In genomic region chr19:42079006-42079405, GRCm38 (mm10) we compare ENCODE assay signal across 2 mouse cellular contexts.
TF ChIP-seq lines count a peak whose summit lies in the region.

No protein-coding gene starts in this region.

TF ChIP-seq in MEL, 35 proteins besides CTCF, POLR2A, EP300 and RAD21:
- TF ChIP-seq MXI1 (IDR thresholded peaks at IDR 0.05; ENCODE audit: low read depth, low read length): no peak
- peak; percentile 48; the same call in 1 of the 2 replicates for TF ChIP-seq TCF12 (IDR thresholded peaks at IDR 0.05; ENCODE audit: low read depth, low read length)
- peak; percentile 37; the same call in 1 of the 2 replicates for TF ChIP-seq SIN3A (IDR thresholded peaks at IDR 0.05; ENCODE audit: low read length)
- peak; percentile 40; the same call in 1 of the 2 replicates for TF ChIP-seq GATA1 (IDR thresholded peaks at IDR 0.05; ENCODE audit: low read depth, low read length)

TF ChIP-seq in myocyte, 11 proteins besides CTCF, POLR2A, EP300 and RAD21:
- TF ChIP-seq SRF (IDR thresholded peaks at IDR 0.05; ENCODE audit: control insufficient read depth, insufficient read length, low read depth) (no peak), MYOD1 (IDR thresholded peaks at IDR 0.05; ENCODE audit: control insufficient read depth in 1 of 3, insufficient read length in 2 of 3, low read depth in 2 of 3) (no peak), MAX (IDR thresholded peaks at IDR 0.05; ENCODE audit: low read depth) (no peak)
